Mouse (Mus musculus) G1E (cell line): Measurements from ENCODE around the gene Fxyd3.

Source experiments
- CTCF ChIP-seq: IDR thresholded peaks from 2 replicates; pipeline ENCODE4 v1.5.1; 2012; ENCODE audit warnings: low read depth, low read length, inconsistent platforms, mixed read lengths
- GATA1 ChIP-seq: IDR thresholded peaks from 2 replicates; pipeline ENCODE4 v1.6.1; 2012; ENCODE audit warnings: borderline replicate concordance, low read length, inconsistent platforms, mixed read lengths
- TAL1 ChIP-seq: conservative IDR thresholded peaks from 2 replicates; pipeline ENCODE4 v1.6.1; 2012; ENCODE audit warnings: low read depth, low read length, inconsistent platforms, mixed read lengths

DNA sequence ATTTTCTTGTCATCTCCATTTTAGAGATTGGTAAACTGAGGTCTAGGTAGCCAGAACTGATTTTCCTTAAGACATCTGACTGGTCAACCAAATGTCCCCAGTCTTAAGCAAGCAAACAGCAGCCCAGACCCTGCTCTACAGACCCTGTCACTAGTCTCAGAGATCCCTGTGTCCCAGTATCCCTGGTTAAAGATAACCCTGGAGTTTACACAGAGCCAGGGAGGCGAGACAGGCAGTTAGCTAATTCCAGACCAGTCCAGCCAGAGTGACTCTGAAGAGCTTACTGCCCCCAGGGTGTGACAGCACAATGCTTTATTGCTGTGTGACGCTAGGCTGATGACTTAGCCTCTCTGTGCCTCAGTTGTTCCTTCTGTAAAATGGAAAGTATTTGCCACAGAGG is 19.4 kb downstream of the Fxyd3 start, which contains the start of gene Fxyd1:
- TF ChIP-seq GATA1 (no peak), CTCF (no peak), TAL1 (no peak)
